Mouse (Mus musculus) testis, adult 2 months (tissue): Measurements from ENCODE around the gene Ano5.

ENCODE experiments used
- CTCF ChIP-seq: fragments of 200-500 bp; IDR thresholded peaks from 2 replicates; pipeline ENCODE4 v1.5.1; 2012; ENCODE audit warnings: low read depth, mild to moderate bottlenecking, inconsistent platforms, low read length, moderate library complexity; ENCODE audit not compliant: control insufficient read depth, insufficient read depth, insufficient replicate concordance
- POLR2A ChIP-seq: fragments of 200-500 bp; IDR thresholded peaks from 2 replicates; pipeline ENCODE4 v1.6.1; 2012; ENCODE audit warnings: low read depth, mild to moderate bottlenecking, inconsistent platforms, low read length, moderate library complexity; ENCODE audit not compliant: control insufficient read depth

- TF ChIP-seq POLR2A (no peak), CTCF (no peak)
Measured at GRCm38 (mm10) chr7:51619977-51620376, 109.1 kb downstream of the Ano5 start.
